Mouse (Mus musculus): Measurements from ENCODE around the gene Tspan11.

Gene Tspan11

DNA sequence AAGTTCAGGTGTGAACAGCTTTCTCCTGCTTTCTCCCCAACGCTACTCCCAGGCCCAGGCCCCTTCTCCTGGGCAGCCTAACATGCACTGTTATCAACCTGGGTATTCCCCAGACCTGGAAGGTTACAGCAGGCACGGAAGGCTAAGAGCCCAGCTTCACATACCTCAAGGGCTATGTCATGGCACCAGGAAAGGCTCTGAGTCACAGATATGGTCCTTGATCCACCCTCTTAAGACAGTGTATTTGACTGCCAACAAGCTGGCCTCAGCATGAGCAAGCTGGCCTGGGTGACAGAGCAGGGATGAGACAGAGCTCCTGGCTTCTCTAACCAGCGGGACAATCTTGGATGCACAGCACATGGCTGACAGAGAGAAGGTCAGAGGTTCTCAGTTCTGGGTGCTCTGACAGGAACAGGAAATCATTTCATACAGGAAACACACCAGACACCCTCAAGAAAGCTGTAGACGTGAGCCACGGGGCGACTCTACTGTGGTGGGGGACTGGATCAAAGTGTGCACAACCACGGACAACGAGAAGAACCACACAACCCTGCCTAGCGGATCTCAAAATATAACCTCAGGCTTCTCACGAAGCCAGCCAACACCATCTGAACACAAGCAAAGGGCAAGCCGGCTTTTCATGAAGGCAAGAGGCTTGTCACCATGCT, 104.3 kb downstream of the Tspan11 start:
- no peak for DNase-seq (ENCODE audit: low spot score)

DNA sequence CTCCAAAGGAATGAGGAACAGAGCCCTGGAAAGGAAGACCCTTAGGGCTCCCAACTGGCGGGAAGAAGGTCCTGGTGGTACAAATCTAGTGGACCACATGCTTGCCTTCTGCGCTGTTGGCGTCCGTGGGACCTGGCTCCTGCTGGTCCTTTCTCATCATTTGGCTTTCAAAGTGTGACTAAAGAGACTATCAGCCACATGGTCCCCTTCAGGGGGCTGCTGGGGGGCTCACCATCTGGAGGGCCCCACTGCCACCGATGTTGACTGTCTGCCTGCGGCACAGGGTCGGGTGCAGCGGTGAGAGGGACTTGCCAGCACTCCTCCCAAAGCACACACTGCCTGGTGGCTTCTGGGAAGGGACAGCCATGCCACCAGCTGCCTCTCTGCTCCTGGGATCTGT, 105.6 kb downstream of the Tspan11 start:
- DNase-seq (ENCODE audit: low spot score), result no peak

DNA sequence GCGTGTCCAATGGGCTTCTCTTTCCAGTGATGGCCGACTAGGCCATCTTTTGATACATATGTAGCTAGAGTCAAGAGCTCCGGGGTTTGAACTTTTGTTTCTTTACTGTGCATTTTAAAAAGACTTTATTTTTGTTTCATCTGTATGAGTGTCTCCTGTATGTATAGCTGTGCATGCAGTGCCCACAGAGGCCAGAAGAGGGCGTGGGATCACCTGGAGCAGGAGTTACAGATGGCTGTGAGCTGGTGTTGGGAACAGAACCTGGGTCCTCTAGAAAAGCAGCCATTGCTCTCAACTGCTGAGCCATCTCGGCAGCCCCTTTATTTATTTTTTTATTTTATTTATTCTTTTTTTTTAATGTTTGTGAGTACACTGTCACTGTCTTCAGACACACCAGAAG, 109.5 kb downstream of the Tspan11 start:
- no peak for DNase-seq (ENCODE audit: low spot score)

DNA sequence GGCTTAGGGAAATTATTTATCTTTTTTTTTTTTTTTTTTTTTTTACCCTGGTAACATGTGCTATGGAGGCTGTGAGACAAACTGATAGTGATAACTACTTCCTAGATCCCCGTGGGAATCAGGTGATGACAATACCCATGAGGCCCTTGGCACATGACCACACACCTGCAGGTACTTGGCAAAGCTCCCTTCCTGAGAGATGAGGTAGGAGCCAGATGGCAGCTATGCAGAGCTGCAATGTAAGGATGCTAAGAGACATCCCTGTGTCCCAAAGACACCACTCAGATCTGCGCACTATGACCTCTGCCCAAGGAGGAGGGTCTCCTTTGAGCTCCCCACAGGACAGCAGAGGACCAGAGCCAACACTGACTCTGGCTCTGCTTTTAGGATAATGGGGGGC, 111.7 kb downstream of the Tspan11 start:
- no peak for DNase-seq (ENCODE audit: low spot score)

DNA sequence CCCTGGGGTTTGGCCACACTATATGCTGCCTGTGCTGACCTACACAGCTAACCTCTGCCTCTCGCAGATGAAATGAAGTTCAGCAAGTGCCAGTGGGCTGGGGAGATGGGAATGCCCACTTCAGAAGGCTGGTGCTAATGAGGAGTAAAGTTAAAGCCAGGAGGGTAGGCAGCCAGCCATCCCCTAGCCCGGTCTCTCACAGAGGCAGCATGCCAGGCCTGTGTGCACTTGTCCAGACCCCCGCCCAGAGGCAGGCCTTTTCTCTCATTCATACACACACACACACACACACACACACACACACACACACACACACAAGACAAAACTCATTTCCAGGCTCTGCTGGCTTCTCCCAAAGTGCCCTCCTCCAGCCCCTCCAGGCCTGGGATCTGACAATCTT, 113.4 kb downstream of the Tspan11 start:
- no peak for DNase-seq (ENCODE audit: low spot score)

DNA sequence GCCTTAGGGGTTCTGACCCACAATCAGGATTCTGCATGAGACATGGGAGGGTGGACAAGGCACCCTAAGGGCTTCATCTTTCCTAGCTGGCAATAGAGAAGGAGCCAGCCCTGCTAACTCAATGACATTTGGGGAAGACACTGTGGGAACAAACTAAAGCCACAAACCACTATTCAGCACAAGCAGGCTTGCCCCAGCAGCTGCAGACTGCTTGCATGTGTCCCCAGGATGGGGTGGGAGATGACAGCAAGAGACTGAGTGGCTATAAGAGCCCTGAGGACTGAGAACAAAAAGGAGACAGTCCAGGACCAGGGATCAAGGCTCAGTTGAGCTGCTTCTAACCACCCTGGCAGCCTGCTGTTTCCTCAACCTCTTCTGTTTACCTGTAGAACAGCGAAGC, 114.2 kb downstream of the Tspan11 start:
- no peak for DNase-seq (ENCODE audit: low spot score)

DNA sequence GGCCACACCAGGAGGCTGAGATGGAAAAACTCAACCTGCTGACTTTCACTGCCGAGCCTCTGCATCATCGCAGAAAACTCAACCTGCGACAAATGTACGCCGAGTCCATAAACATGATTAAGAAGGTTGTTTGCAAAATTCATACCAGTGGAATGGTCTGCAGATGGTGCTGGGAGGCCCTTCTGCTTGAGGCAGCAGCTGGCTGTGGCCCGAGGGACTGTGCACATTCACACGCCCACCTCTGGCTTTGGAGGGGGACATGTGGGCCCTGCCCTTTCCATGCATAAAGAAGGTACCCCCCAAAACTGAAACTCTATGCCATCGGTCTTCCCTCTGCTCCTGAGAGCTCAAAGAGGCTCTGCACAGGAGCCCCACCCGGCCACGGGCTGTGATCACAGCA, 114.7 kb downstream of the Tspan11 start:
- DNase-seq (ENCODE audit: low spot score), result no peak

DNA sequence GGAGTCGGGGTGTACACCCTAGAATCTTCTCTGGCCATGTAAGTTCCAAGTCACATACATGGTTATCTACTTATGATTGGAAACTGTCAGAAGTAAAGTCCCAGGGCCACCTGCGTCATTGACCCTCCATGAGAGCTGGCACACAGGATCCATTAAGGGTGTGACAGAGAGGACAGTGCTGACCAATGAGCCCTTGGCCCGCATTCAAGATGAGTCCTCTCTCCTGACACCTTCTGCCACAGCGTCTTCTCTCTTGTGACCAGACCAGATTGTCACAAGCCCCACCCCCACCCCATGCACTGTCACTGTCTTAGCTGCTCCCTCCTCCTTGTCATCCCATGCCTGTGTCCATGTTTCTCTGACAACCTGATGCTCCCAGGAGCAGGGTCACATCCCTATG, 115.3 kb downstream of the Tspan11 start:
- DNase-seq (ENCODE audit: low spot score), result no peak

DNA sequence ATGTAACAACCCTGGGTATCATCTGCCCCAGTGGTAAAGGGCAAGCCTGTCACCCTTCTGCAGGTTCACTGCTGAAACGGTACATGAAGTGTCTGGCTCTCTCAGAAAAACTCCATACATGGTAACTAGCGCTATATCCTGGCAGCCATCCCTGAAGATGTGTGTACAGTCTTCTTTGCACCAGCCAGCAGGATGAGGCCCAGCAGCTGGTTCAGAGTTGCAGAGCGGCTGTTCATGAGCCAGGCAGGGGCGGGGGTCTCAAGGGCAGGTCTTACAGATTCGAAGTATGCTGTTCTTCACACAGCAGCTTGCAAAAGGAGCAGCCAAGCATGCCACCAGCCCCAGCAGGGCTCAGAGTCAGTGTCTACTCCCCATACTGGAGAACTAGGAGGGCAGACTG, 116.2 kb downstream of the Tspan11 start:
- no peak for DNase-seq (ENCODE audit: low spot score)

All from layer of hippocampus, adult 9-10 months (tissue).